Mouse (Mus musculus): ENCODE measurements at regions not wholly inside any gene's neighbourhood (a gene's known extent, or its start where the extent isn't known, plus 50 kb on each side); places are given as distances from the start of the nearest gene placed in this dataset.

DNA sequence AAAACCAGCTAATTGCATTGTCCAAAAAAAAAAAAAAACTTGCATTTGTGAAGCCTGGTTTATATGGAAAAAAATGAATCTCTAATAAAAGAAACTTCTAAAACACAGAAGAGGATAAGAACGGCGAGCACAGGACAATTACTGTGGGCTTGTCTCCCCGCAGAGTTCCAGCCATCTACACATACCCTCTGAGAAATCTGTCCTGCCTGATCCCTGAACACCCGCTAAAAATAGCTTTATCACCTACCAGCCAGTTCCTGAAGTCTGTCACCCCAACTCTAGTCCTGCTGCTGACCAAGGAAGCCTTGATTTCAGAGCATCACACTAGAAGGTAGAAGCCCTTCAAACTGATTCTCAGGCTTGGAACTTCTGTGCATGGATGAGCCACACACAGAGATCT lies 173.7 kb upstream of the Prr30 start:
- Histone ChIP-seq H3K4me3 (ENCODE audit: low read depth, low read length) (no peak overlapping the region), H3K4me2 (replicated peaks; ENCODE audit: low read depth) (no peak overlapping the region), H3K4me1 (replicated peaks; ENCODE audit: control insufficient read depth, insufficient read depth, low read length) (no peaks in the 10 kb centered on the region), H3K36me3 (ENCODE audit: control insufficient read depth, insufficient read depth) (no peaks in the 10 kb centered on the region), H3K27me3 (replicated peaks; ENCODE audit: control insufficient read depth, insufficient read depth, low read length) (no peaks in the 10 kb centered on the region), H3K27ac (ENCODE audit: low read depth, low read length) (no peak overlapping the region), H3K9ac (ENCODE audit: low read depth, low read length) (no peak overlapping the region), H3K9me3 (ENCODE audit: control insufficient read depth) (no peaks in the 10 kb centered on the region)
- no peak for TF ChIP-seq CTCF (IDR thresholded peaks at IDR 0.05; ENCODE audit: low read depth)
- 96% methylated on average over 4 of the region's 4 CpGs for WGBS
- ATAC-seq = no peak

GRCm38 (mm10) chr14:101359860-101360259 lies 159.7 kb upstream of the Prr30 start:
- Histone ChIP-seq H3K27ac (ENCODE audit: low read depth, low read length) (no peak overlapping the region), H3K4me3 (ENCODE audit: low read depth, low read length) (no peak overlapping the region), H3K9me3 (ENCODE audit: control insufficient read depth) (no peaks in the 10 kb centered on the region), H3K36me3 (ENCODE audit: control insufficient read depth, insufficient read depth) (no peaks in the 10 kb centered on the region), H3K27me3 (replicated peaks; ENCODE audit: control insufficient read depth, insufficient read depth, low read length) (no peaks in the 10 kb centered on the region), H3K4me2 (replicated peaks; ENCODE audit: low read depth) (no peak overlapping the region), H3K9ac (ENCODE audit: low read depth, low read length) (no peak overlapping the region), H3K4me1 (replicated peaks; ENCODE audit: control insufficient read depth, insufficient read depth, low read length) (no peaks in the 10 kb centered on the region)
- WGBS = 76% methylated on average over 2 of the region's 2 CpGs
- TF ChIP-seq CTCF (IDR thresholded peaks at IDR 0.05; ENCODE audit: low read depth) = no peak
- no peak for ATAC-seq

GRCm38 (mm10) chr14:101353009-101353378 lies 152.9 kb upstream of the Prr30 start:
- 66% methylated on average over 3 of the region's 3 CpGs for WGBS
- Histone ChIP-seq H3K36me3 (ENCODE audit: control insufficient read depth, insufficient read depth) (no peaks in the 10 kb centered on the region), H3K4me1 (replicated peaks; ENCODE audit: control insufficient read depth, insufficient read depth, low read length) (no peaks in the 10 kb centered on the region), H3K9ac (ENCODE audit: low read depth, low read length) (no peak overlapping the region), H3K4me3 (ENCODE audit: low read depth, low read length) (no peak overlapping the region), H3K4me2 (replicated peaks; ENCODE audit: low read depth) (no peak overlapping the region), H3K9me3 (ENCODE audit: control insufficient read depth) (no peaks in the 10 kb centered on the region), H3K27me3 (replicated peaks; ENCODE audit: control insufficient read depth, insufficient read depth, low read length) (no peaks in the 10 kb centered on the region), H3K27ac (ENCODE audit: low read depth, low read length) (no peak overlapping the region)
- TF ChIP-seq CTCF (IDR thresholded peaks at IDR 0.05; ENCODE audit: low read depth) = no peak
- ATAC-seq = no peak

DNA sequence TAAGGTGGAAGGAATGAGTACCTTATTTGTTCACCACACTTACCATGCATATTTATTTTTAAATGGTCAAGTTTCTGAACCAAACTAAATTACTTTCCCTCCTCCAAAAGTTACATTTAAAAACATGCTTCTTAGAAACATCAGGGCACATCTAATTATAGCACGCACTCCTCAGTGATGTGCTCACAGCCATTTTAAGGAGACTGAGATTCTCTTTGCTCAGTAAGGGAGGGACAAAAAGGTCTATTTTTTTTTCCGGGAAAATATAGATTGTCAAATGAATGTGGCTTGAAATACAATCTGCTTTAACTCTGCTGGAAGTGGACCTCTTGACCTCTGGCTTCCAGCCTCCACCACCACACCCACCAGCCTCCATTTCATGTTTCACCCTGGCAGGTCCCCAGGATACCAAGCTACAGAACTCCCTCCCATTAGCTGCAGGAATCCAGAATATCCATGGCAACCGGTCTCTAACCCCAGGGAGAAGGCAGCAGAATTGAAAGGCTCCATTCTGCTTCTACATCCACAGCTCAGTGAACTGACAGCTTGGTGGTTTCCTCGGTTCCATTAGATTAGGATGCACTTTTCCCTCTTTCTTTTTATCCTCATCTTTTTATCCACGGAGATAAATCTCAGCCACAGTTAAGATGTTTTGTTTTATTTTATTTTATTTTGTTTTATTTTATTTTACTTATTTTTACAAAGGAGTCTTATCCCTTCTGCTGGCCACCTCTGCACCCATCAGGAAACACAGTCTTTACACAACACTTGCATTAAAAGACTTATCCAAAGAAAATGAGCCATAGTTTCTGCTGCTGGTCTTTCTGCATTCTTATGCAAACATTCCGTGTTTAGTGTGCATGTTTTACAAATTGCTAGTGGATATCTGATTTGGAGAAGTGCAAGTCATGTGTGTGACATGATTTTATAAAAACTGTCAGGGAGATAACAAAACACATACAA lies 152.2 kb upstream of the Prr30 start:
- WGBS = 47% methylated on average over 6 of the region's 6 CpGs
- no peaks in the 10 kb centered on the region for H3K36me3 ChIP-seq (ENCODE audit: control insufficient read depth, insufficient read depth)
- H3K27ac ChIP-seq (ENCODE audit: low read depth, low read length) = no peak overlapping the region
- TF ChIP-seq CTCF (IDR thresholded peaks at IDR 0.05; ENCODE audit: low read depth) = no peak
- no peak overlapping the region for H3K4me2 ChIP-seq (replicated peaks; ENCODE audit: low read depth)
- H3K9ac ChIP-seq (ENCODE audit: low read depth, low read length) = no peak overlapping the region
- H3K27me3 ChIP-seq (replicated peaks; ENCODE audit: control insufficient read depth, insufficient read depth, low read length) = no peaks in the 10 kb centered on the region
- ATAC-seq = no peak
- H3K4me3 ChIP-seq (ENCODE audit: low read depth, low read length) = no peak overlapping the region
- H3K4me1 ChIP-seq (replicated peaks; ENCODE audit: control insufficient read depth, insufficient read depth, low read length) = no peaks in the 10 kb centered on the region
- H3K9me3 ChIP-seq (ENCODE audit: control insufficient read depth) = no peaks in the 10 kb centered on the region

- H3K4me3 ChIP-seq (ENCODE audit: low read depth, low read length) = no peak overlapping the region
- H3K4me1 ChIP-seq (replicated peaks; ENCODE audit: control insufficient read depth, insufficient read depth, low read length) = no peaks in the 10 kb centered on the region
- WGBS = 84% methylated on average over 1 of the region's 1 CpGs
- no peaks in the 10 kb centered on the region for H3K9me3 ChIP-seq (ENCODE audit: control insufficient read depth)
- H3K36me3 ChIP-seq (ENCODE audit: control insufficient read depth, insufficient read depth) = no peaks in the 10 kb centered on the region
- no peak overlapping the region for H3K9ac ChIP-seq (ENCODE audit: low read depth, low read length)
- TF ChIP-seq CTCF (IDR thresholded peaks at IDR 0.05; ENCODE audit: low read depth) = no peak
- H3K4me2 ChIP-seq (replicated peaks; ENCODE audit: low read depth) = no peak overlapping the region
- no peak overlapping the region for H3K27ac ChIP-seq (ENCODE audit: low read depth, low read length)
- H3K27me3 ChIP-seq (replicated peaks; ENCODE audit: control insufficient read depth, insufficient read depth, low read length) = no peaks in the 10 kb centered on the region
- no peak for ATAC-seq
These were observed 140.2 kb upstream of the Prr30 start for GRCm38 (mm10) chr14:101340331-101340730.

DNA sequence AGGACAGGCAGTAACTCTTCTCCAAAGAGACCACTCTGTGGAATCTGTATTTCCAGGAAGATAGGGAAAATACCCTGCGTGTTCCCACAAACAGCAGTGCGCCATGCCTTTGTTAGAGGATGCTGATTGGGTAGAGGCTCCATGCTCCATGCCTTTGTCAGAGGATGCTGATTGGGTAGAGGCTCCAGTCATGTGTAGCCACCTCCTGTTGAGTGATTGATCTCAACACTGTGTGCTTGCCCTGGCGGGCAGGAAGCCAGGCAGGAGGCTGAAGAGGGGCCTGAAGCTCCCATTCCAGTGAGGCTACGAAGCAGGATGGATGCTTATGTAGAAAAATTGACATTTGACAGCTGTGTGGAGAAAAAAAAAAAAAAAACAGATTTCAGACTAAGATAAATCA lies 131.9 kb upstream of the Prr30 start:
- Histone ChIP-seq H3K27ac (ENCODE audit: low read depth, low read length) (no peak overlapping the region), H3K9ac (ENCODE audit: low read depth, low read length) (no peak overlapping the region), H3K36me3 (ENCODE audit: control insufficient read depth, insufficient read depth) (no peaks in the 10 kb centered on the region), H3K9me3 (ENCODE audit: control insufficient read depth) (no peaks in the 10 kb centered on the region), H3K4me1 (replicated peaks; ENCODE audit: control insufficient read depth, insufficient read depth, low read length) (no peaks in the 10 kb centered on the region), H3K4me2 (replicated peaks; ENCODE audit: low read depth) (no peak overlapping the region), H3K27me3 (replicated peaks; ENCODE audit: control insufficient read depth, insufficient read depth, low read length) (no peaks in the 10 kb centered on the region), H3K4me3 (ENCODE audit: low read depth, low read length) (no peak overlapping the region)
- 74% methylated on average over 4 of the region's 4 CpGs for WGBS
- no peak for TF ChIP-seq CTCF (IDR thresholded peaks at IDR 0.05; ENCODE audit: low read depth)
- ATAC-seq = no peak

All from intestine, postnatal 0 days (tissue).